In genomic region chr4:141443641-141444429, GRCm38 (mm10) we compare ENCODE assay signal across 8 mouse cellular contexts. TPM values are rescaled to one million over a fixed set of nuclear protein-coding genes. Genes with fewer than 3 reads are reported as not detected.
DNase-seq lines count a peak whose midpoint lies in the region; ATAC-seq and TF ChIP-seq lines count a peak whose summit lies in the region.

No protein-coding gene starts in this region.

- H3K79me2 ChIP-seq in MEL (ENCODE audit: control insufficient read depth, insufficient read depth, low read length, poor library complexity) = peaks cover 12% of the 10 kb centered on the region

- TF ChIP-seq EP300 in MEL (IDR thresholded peaks at IDR 0.05; ENCODE audit: low read depth in 1 of 2, low read length in 2 of 2) = no peak

- no peaks in the 10 kb centered on the region for H3K9me3 ChIP-seq in heart, embryonic 13.5 days
- no peaks in the 10 kb centered on the region for H3K9me3 ChIP-seq in MEL (replicated peaks; ENCODE audit: insufficient read depth, low read length)
- no peaks in the 10 kb centered on the region for H3K9me3 ChIP-seq in hindbrain, embryonic 13.5 days
- H3K9me3 ChIP-seq in midbrain, embryonic 12.5 days = no peaks in the 10 kb centered on the region

- intact Hi-C loops in heart, postnatal 10 days (cut with DNase I) = no loop called here

- WGBS in heart, embryonic 13.5 days = 41% methylated on average over 11 of the region's 11 CpGs
- 56% methylated on average over 11 of the region's 11 CpGs for WGBS in hindbrain, embryonic 13.5 days
- WGBS in midbrain, embryonic 12.5 days = 57% methylated on average over 11 of the region's 11 CpGs

- peak overlapping the region; percentile 97 for H3K9ac ChIP-seq in heart, embryonic 13.5 days
- peak overlapping the region; percentile 72 for H3K9ac ChIP-seq in MEL (ENCODE audit: control insufficient read depth, low read depth, low read length, poor library complexity, severe bottlenecking)
- 0 out of 2 replicates have a peak overlapping the region, but pooled peaks have one; percentile 97 for H3K9ac ChIP-seq in hindbrain, embryonic 13.5 days
- H3K9ac ChIP-seq in midbrain, embryonic 12.5 days (replicated peaks) = peak overlapping the region; percentile 96; the same call in 1 of the 2 replicates

- TF ChIP-seq CTCF in MEL (IDR thresholded peaks at IDR 0.05 in 2 of 3, conservative IDR thresholded peaks at IDR 0.05 in 1 of 3; ENCODE audit: control insufficient read depth in 1 of 3, insufficient read depth in 1 of 3, low read depth in 2 of 3, low read length in 3 of 3, poor library complexity in 1 of 3, severe bottlenecking in 1 of 3) = no peak

- peak overlapping the region; percentile 99 for H3K4me3 ChIP-seq in heart, embryonic 13.5 days
- peak overlapping the region; percentile 78 to 81 for H3K4me3 ChIP-seq in MEL (ENCODE audit: control insufficient read depth in 1 of 2, insufficient read depth in 1 of 2, low read depth in 2 of 2, low read length in 2 of 2)
- peak overlapping the region; percentile 92 for H3K4me3 ChIP-seq in hindbrain, embryonic 13.5 days
- H3K4me3 ChIP-seq in midbrain, embryonic 12.5 days = peak overlapping the region; percentile 100

- ATAC-seq in heart, embryonic 13.5 days (ENCODE audit: extremely low read depth, insufficient number of reproducible peaks, low FRiP score, low TSS enrichment) = no peak
- ATAC-seq in hindbrain, embryonic 13.5 days (ENCODE audit: low FRiP score) = no peak
- ATAC-seq in midbrain, embryonic 12.5 days (ENCODE audit: low FRiP score, low read depth) = 0 out of 2 replicates have a peak, but pooled peaks have one; percentile 1

- peaks cover 26% of the 10 kb centered on the region for H3K36me3 ChIP-seq in heart, embryonic 13.5 days
- H3K36me3 ChIP-seq in MEL (ENCODE audit: control insufficient read depth in 1 of 2, insufficient read depth in 2 of 2, low read length in 2 of 2) = peaks cover 2 to 6% of the 10 kb centered on the region in 2 experiments; a peak in 1 of 4 replicates
- H3K36me3 ChIP-seq in hindbrain, embryonic 13.5 days = peaks cover 20% of the 10 kb centered on the region
- H3K36me3 ChIP-seq in midbrain, embryonic 12.5 days = peaks cover 22% of the 10 kb centered on the region

- H3K4me1 ChIP-seq in heart, embryonic 13.5 days = peaks cover 26% of the 10 kb centered on the region
- H3K4me1 ChIP-seq in MEL (ENCODE audit: control insufficient read depth in 1 of 2, insufficient read depth in 2 of 2, low read length in 2 of 2) = peaks cover 0 to 13% of the 10 kb centered on the region in 2 experiments; a peak in 2 of 4 replicates
- H3K4me1 ChIP-seq in hindbrain, embryonic 13.5 days (replicated peaks) = peaks cover 24% of the 10 kb centered on the region
- peaks cover 19% of the 10 kb centered on the region for H3K4me1 ChIP-seq in midbrain, embryonic 12.5 days

- peak overlapping the region; percentile 37; the same call in 1 of the 2 replicates for H3K27ac ChIP-seq in heart, embryonic 13.5 days (replicated peaks)
- peak overlapping the region; percentile 38 for H3K27ac ChIP-seq in MEL (ENCODE audit: control insufficient read depth, low read depth, low read length)
- no peak overlapping the region; the same call in 1 of the 2 replicates for H3K27ac ChIP-seq in hindbrain, embryonic 13.5 days
- H3K27ac ChIP-seq in midbrain, embryonic 12.5 days (replicated peaks) = no peak overlapping the region

- TF ChIP-seq RAD21 in MEL (IDR thresholded peaks at IDR 0.05; ENCODE audit: low read depth, low read length) = no peak

- no peak for DNase-seq in heart, postnatal 10 days
- DNase-seq in MEL (ENCODE audit: low read depth, low spot score) = peak; percentile 51
- no peak for DNase-seq in cerebellum, adult 11-12 months
- DNase-seq in right cerebral cortex, postnatal 14 days = no peak
- DNase-seq in urinary bladder, adult 2 months (ENCODE audit: low spot score) = no peak

- H3K27me3 ChIP-seq in heart, embryonic 13.5 days (replicated peaks) = no peaks in the 10 kb centered on the region
- no peaks in the 10 kb centered on the region for H3K27me3 ChIP-seq in MEL (ENCODE audit: control insufficient read depth in 1 of 2, insufficient read depth in 2 of 2, low read length in 2 of 2)
- H3K27me3 ChIP-seq in hindbrain, embryonic 13.5 days = 0 out of 2 replicates have a peak, but pooled peaks cover 6% of the 10 kb centered on the region
- no peaks in the 10 kb centered on the region for H3K27me3 ChIP-seq in midbrain, embryonic 12.5 days

- no peak for TF ChIP-seq POLR2A in MEL (IDR thresholded peaks at IDR 0.05; ENCODE audit: control insufficient read depth in 1 of 2, insufficient read depth in 1 of 2, low read depth in 1 of 2, low read length in 2 of 2, poor library complexity in 1 of 2)

- H3K4me2 ChIP-seq in heart, embryonic 13.5 days = peak overlapping the region; percentile 89
- H3K4me2 ChIP-seq in hindbrain, embryonic 13.5 days = peak overlapping the region; percentile 89
- peak overlapping the region; percentile 90 for H3K4me2 ChIP-seq in midbrain, embryonic 12.5 days (replicated peaks)

TF ChIP-seq in MEL, 35 proteins besides CTCF, POLR2A, EP300 and RAD21:
- TF ChIP-seq TAL1 (IDR thresholded peaks at IDR 0.05; ENCODE audit: low read length) (peak; percentile 17; the same call in 1 of the 2 replicates), MYC (IDR thresholded peaks at IDR 0.05; ENCODE audit: low read depth, low read length) (no peak), MAX (IDR thresholded peaks at IDR 0.05; ENCODE audit: low read length) (peak; percentile 38; the same call in 1 of the 2 replicates)

RNA-seq across cellular contexts. Expression of gene Zbtb17, which starts 0.6 kb away (rescaled TPM):
- polyA plus RNA-seq in heart, embryonic 13.5 days (2015; fragmentation: Nextera tagmentation; extraction: Ambion mirVana) = 23.3 and 23.4 TPM in 2 replicates
- total RNA-seq in heart, postnatal 10 days (2021) = 10 to 100 TPM; 18.0 to 21.9 TPM
- 32.3 and 36.4 TPM in 2 replicates for total RNA-seq in MEL (2012; rRNA removed)
- 10 to 100 TPM in 1 of 2 experiments, not detected in 1; 63.2 TPM for polyA plus RNA-seq in MEL (2012; ENCODE audit: insufficient read depth in 1 of 2, insufficient read length in 2 of 2, low read depth in 1 of 2, low replicate concordance in 2 of 2, missing spikeins in 1 of 2)
- polyA plus RNA-seq in hindbrain, embryonic 13.5 days (2015; fragmentation: Nextera tagmentation; extraction: Ambion mirVana) = 50.0 and 50.3 TPM in 2 replicates
- polyA plus RNA-seq in midbrain, embryonic 12.5 days (2016; fragmentation: Nextera tagmentation; extraction: Ambion mirVana) = 61.1 and 63.8 TPM in 2 replicates
- 23.4 and 26.3 TPM in 2 replicates for polyA plus RNA-seq in urinary bladder, adult 2 months (2012; rRNA removed)

RNA-seq across cellular contexts. Expression of gene Srarp, which starts 7.9 kb away (rescaled TPM):
- not detected in 2 replicates for polyA plus RNA-seq in heart, embryonic 13.5 days (2015; fragmentation: Nextera tagmentation; extraction: Ambion mirVana)
- not detected for total RNA-seq in heart, postnatal 10 days (2021)
- not detected in 2 replicates for total RNA-seq in MEL (2012; rRNA removed)
- polyA plus RNA-seq in MEL (2012; ENCODE audit: insufficient read depth in 1 of 2, insufficient read length in 2 of 2, low read depth in 1 of 2, low replicate concordance in 2 of 2, missing spikeins in 1 of 2) = not detected
- not detected in 2 replicates for polyA plus RNA-seq in hindbrain, embryonic 13.5 days (2015; fragmentation: Nextera tagmentation; extraction: Ambion mirVana)
- 0.20 TPM in 1 of 2 replicates, not detected in the other for polyA plus RNA-seq in midbrain, embryonic 12.5 days (2016; fragmentation: Nextera tagmentation; extraction: Ambion mirVana)
- polyA plus RNA-seq in urinary bladder, adult 2 months (2012; rRNA removed) = 0.81 and 0.85 TPM in 2 replicates

RNA-seq across cellular contexts. Expression of gene Hspb7, which starts 23.3 kb away (rescaled TPM):
- 183 and 184 TPM in 2 replicates for polyA plus RNA-seq in heart, embryonic 13.5 days (2015; fragmentation: Nextera tagmentation; extraction: Ambion mirVana)
- 1,000 to 10,000 TPM; 1,029 to 1,075 TPM for total RNA-seq in heart, postnatal 10 days (2021)
- not detected in 2 replicates for total RNA-seq in MEL (2012; rRNA removed)
- not detected for polyA plus RNA-seq in MEL (2012; ENCODE audit: insufficient read depth in 1 of 2, insufficient read length in 2 of 2, low read depth in 1 of 2, low replicate concordance in 2 of 2, missing spikeins in 1 of 2)
- 0.06 and 0.08 TPM in 2 replicates for polyA plus RNA-seq in hindbrain, embryonic 13.5 days (2015; fragmentation: Nextera tagmentation; extraction: Ambion mirVana)
- 0.13 TPM in 1 of 2 replicates, not detected in the other for polyA plus RNA-seq in midbrain, embryonic 12.5 days (2016; fragmentation: Nextera tagmentation; extraction: Ambion mirVana)
- 30.6 and 48.4 TPM in 2 replicates for polyA plus RNA-seq in urinary bladder, adult 2 months (2012; rRNA removed)

RNA-seq across cellular contexts. Expression of gene Clcnkb, which starts 28.0 kb away (rescaled TPM):
- polyA plus RNA-seq in heart, embryonic 13.5 days (2015; fragmentation: Nextera tagmentation; extraction: Ambion mirVana) = 0.79 and 0.99 TPM in 2 replicates
- total RNA-seq in heart, postnatal 10 days (2021) = 1 to 10 TPM in 1 of 2 experiments, under 1 TPM in 1; 0.91 to 1.2 TPM
- total RNA-seq in MEL (2012; rRNA removed) = not detected in 2 replicates
- not detected for polyA plus RNA-seq in MEL (2012; ENCODE audit: insufficient read depth in 1 of 2, insufficient read length in 2 of 2, low read depth in 1 of 2, low replicate concordance in 2 of 2, missing spikeins in 1 of 2)
- polyA plus RNA-seq in hindbrain, embryonic 13.5 days (2015; fragmentation: Nextera tagmentation; extraction: Ambion mirVana) = not detected in 2 replicates
- not detected in 2 replicates for polyA plus RNA-seq in midbrain, embryonic 12.5 days (2016; fragmentation: Nextera tagmentation; extraction: Ambion mirVana)
- 0.30 TPM in 1 of 2 replicates, not detected in the other for polyA plus RNA-seq in urinary bladder, adult 2 months (2012; rRNA removed)

RNA-seq across cellular contexts. Expression of gene Clcnka, which starts 45.3 kb away (rescaled TPM):
- 0.10 TPM in 1 of 2 replicates, not detected in the other for polyA plus RNA-seq in heart, embryonic 13.5 days (2015; fragmentation: Nextera tagmentation; extraction: Ambion mirVana)
- total RNA-seq in heart, postnatal 10 days (2021) = not detected
- total RNA-seq in MEL (2012; rRNA removed) = not detected in 2 replicates
- polyA plus RNA-seq in MEL (2012; ENCODE audit: insufficient read depth in 1 of 2, insufficient read length in 2 of 2, low read depth in 1 of 2, low replicate concordance in 2 of 2, missing spikeins in 1 of 2) = not detected
- 0.16 and 0.21 TPM in 2 replicates for polyA plus RNA-seq in hindbrain, embryonic 13.5 days (2015; fragmentation: Nextera tagmentation; extraction: Ambion mirVana)
- polyA plus RNA-seq in midbrain, embryonic 12.5 days (2016; fragmentation: Nextera tagmentation; extraction: Ambion mirVana) = not detected in 2 replicates
- polyA plus RNA-seq in urinary bladder, adult 2 months (2012; rRNA removed) = not detected in 2 replicates

Comparison
In these comparisons a context has a peak if more than half of its experiments do, and no peak if none do; other contexts are left out.
1. H3K27ac ChIP-seq: peak in heart, embryonic 13.5 days (single experiment) and MEL (single experiment); none in hindbrain, embryonic 13.5 days (single experiment) and midbrain, embryonic 12.5 days (single experiment).
2. RNA of gene Hspb7, which starts 23.3 kb away (polyA plus RNA-seq): 183 to 184 TPM in heart, embryonic 13.5 days and 30.6 to 48.4 TPM in urinary bladder, adult 2 months; 0.13 TPM in midbrain, embryonic 12.5 days, 0.06 to 0.08 TPM in hindbrain, embryonic 13.5 days and not detected in MEL; every median in the first group is over 10 times any median in the second.
3. Peak in every context shown above with its lines, with median percentiles within 50 percentile points of each other: H3K4me2 ChIP-seq, H3K4me3 ChIP-seq and H3K9ac ChIP-seq.